Mouse (Mus musculus): ENCODE measurements around the gene Opa1. TPM values are rescaled to one million over a fixed set of nuclear protein-coding genes. Genes with fewer than 3 reads are reported as not detected.

The Opa1 gene
- polyA plus RNA-seq, 2 experiments, result 9.6 to 17.0 TPM

- no peak overlapping the region for H3K4me2 ChIP-seq (ENCODE audit: low read depth)
- H3K27ac ChIP-seq, result no peak overlapping the region
- H3K4me3 ChIP-seq (ENCODE audit: insufficient read depth in 1 of 2, low read depth in 2 of 2, low read length in 2 of 2), result no peak overlapping the region
- H3K4me1 ChIP-seq (replicated peaks; ENCODE audit: control insufficient read depth in 2 of 2, insufficient read depth in 2 of 2, low read length in 1 of 2), result no peaks in the 10 kb centered on the region
- H3K36me3 ChIP-seq (replicated peaks; ENCODE audit: control insufficient read depth, insufficient read depth, low read depth), result peaks cover 13% of the 10 kb centered on the region
- 77% methylated on average over 8 of the region's 8 CpGs for WGBS (ENCODE audit: insufficient replicate concordance)
- no peaks in the 10 kb centered on the region for H3K27me3 ChIP-seq (ENCODE audit: control insufficient read depth, insufficient read depth, low read length)
- DNase-seq (ENCODE audit: low read depth in 3 of 3, low spot score in 3 of 3), result no peak
- no peak overlapping the region for H3K9ac ChIP-seq (replicated peaks)
- no peak for TF ChIP-seq CTCF (IDR thresholded peaks at IDR 0.05; ENCODE audit: low read depth)
- no peak for TF ChIP-seq EP300 (IDR thresholded peaks at IDR 0.05; ENCODE audit: low read depth)
- ATAC-seq (ENCODE audit: insufficient read depth), result no peak
- no peaks in the 10 kb centered on the region for H3K9me3 ChIP-seq (ENCODE audit: control insufficient read depth, low read length)
These were observed 26.4 kb downstream of the Opa1 start for GRCm38 (mm10) chr16:29605546-29605945.

DNA sequence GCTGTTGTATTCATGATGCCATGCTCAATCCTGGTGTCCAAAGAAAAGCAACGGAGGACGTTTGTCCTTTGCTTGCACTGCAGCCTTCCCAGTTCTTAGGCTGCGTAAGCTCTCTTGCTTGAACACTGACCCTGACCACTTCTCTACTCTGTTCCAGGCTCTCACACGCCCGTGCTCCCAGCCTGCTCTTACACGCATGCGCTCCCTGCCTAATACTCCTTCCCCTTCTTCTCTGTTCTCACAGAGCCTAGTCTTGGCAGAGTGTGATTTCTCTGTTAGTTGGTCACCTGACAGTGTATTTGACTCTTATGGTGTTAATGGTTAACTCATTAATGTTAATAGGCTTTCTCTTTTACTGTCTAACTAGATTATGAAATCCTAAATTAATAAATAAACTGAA, 28.0 kb downstream of the Opa1 start:
- ATAC-seq (ENCODE audit: insufficient read depth) (no peak), DNase-seq (ENCODE audit: low read depth in 3 of 3, low spot score in 3 of 3) (no peak)
- Histone ChIP-seq H3K9ac (replicated peaks) (no peak overlapping the region), H3K9me3 (ENCODE audit: control insufficient read depth, low read length) (no peaks in the 10 kb centered on the region), H3K27ac (no peak overlapping the region), H3K4me2 (ENCODE audit: low read depth) (no peak overlapping the region), H3K4me3 (ENCODE audit: insufficient read depth in 1 of 2, low read depth in 2 of 2, low read length in 2 of 2) (no peak overlapping the region), H3K27me3 (ENCODE audit: control insufficient read depth, insufficient read depth, low read length) (no peaks in the 10 kb centered on the region), H3K36me3 (replicated peaks; ENCODE audit: control insufficient read depth, insufficient read depth, low read depth) (peaks cover 20% of the 10 kb centered on the region), H3K4me1 (replicated peaks; ENCODE audit: control insufficient read depth in 2 of 2, insufficient read depth in 2 of 2, low read length in 1 of 2) (no peaks in the 10 kb centered on the region)
- TF ChIP-seq CTCF (IDR thresholded peaks at IDR 0.05; ENCODE audit: low read depth), result no peak
- TF ChIP-seq EP300 (IDR thresholded peaks at IDR 0.05; ENCODE audit: low read depth), result no peak
- WGBS (ENCODE audit: insufficient replicate concordance), result 88% methylated on average over 7 of the region's 7 CpGs

GRCm38 (mm10) chr16:29614762-29615161, 35.6 kb downstream of the Opa1 start:
- TF ChIP-seq CTCF (IDR thresholded peaks at IDR 0.05; ENCODE audit: low read depth), result no peak
- TF ChIP-seq EP300 (IDR thresholded peaks at IDR 0.05; ENCODE audit: low read depth), result no peak
- Histone ChIP-seq H3K27me3 (ENCODE audit: control insufficient read depth, insufficient read depth, low read length) (no peaks in the 10 kb centered on the region), H3K4me1 (replicated peaks; ENCODE audit: control insufficient read depth in 2 of 2, insufficient read depth in 2 of 2, low read length in 1 of 2) (no peaks in the 10 kb centered on the region), H3K9me3 (ENCODE audit: control insufficient read depth, low read length) (no peaks in the 10 kb centered on the region), H3K4me3 (ENCODE audit: insufficient read depth in 1 of 2, low read depth in 2 of 2, low read length in 2 of 2) (no peak overlapping the region), H3K4me2 (ENCODE audit: low read depth) (no peak overlapping the region), H3K27ac (no peak overlapping the region), H3K36me3 (replicated peaks; ENCODE audit: control insufficient read depth, insufficient read depth, low read depth) (peaks cover 39% of the 10 kb centered on the region), H3K9ac (replicated peaks) (no peak overlapping the region)
- ATAC-seq (ENCODE audit: insufficient read depth), result no peak
- WGBS (ENCODE audit: insufficient replicate concordance), result 82% methylated on average over 9 of the region's 9 CpGs
- DNase-seq (ENCODE audit: low read depth in 3 of 3, low spot score in 3 of 3), result no peak

DNA sequence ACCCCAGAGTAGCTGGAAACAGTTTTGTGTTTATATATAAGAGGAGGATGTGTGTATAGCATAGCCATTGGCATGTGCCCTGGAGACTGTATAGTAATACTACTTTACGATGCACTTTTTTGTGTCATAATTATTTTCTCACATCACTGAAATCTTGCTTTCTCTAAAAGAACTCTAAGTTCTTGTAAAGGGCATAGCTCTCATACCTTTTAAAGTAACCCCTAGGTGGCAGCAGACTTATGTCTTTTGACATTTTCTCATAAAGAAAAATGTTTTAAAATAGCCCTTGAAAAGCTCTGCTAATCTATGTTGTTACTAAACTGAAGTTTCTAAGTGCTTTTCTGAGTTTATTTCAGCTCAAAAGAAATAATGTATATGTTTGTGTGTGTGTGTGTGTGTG, 49.9 kb downstream of the Opa1 start:
- TF ChIP-seq EP300 (IDR thresholded peaks at IDR 0.05; ENCODE audit: low read depth) (no peak), CTCF (IDR thresholded peaks at IDR 0.05; ENCODE audit: low read depth) (peak; percentile 9; the same call in 1 of the 2 replicates)
- no peak overlapping the region for H3K9ac ChIP-seq (replicated peaks)
- no peaks in the 10 kb centered on the region for H3K27me3 ChIP-seq (ENCODE audit: control insufficient read depth, insufficient read depth, low read length)
- H3K4me1 ChIP-seq (replicated peaks; ENCODE audit: control insufficient read depth in 2 of 2, insufficient read depth in 2 of 2, low read length in 1 of 2), result no peaks in the 10 kb centered on the region
- 80% methylated on average over 1 of the region's 1 CpGs for WGBS (ENCODE audit: insufficient replicate concordance)
- H3K36me3 ChIP-seq (replicated peaks; ENCODE audit: control insufficient read depth, insufficient read depth, low read depth), result peaks cover 18% of the 10 kb centered on the region
- H3K4me3 ChIP-seq (ENCODE audit: insufficient read depth in 1 of 2, low read depth in 2 of 2, low read length in 2 of 2), result no peak overlapping the region
- ATAC-seq (ENCODE audit: insufficient read depth), result no peak
- no peak overlapping the region for H3K4me2 ChIP-seq (ENCODE audit: low read depth)
- H3K27ac ChIP-seq, result no peak overlapping the region
- DNase-seq (ENCODE audit: low read depth in 3 of 3, low spot score in 3 of 3), result peak in 1 of 3 experiments; percentile 1
- H3K9me3 ChIP-seq (ENCODE audit: control insufficient read depth, low read length), result no peaks in the 10 kb centered on the region

DNA sequence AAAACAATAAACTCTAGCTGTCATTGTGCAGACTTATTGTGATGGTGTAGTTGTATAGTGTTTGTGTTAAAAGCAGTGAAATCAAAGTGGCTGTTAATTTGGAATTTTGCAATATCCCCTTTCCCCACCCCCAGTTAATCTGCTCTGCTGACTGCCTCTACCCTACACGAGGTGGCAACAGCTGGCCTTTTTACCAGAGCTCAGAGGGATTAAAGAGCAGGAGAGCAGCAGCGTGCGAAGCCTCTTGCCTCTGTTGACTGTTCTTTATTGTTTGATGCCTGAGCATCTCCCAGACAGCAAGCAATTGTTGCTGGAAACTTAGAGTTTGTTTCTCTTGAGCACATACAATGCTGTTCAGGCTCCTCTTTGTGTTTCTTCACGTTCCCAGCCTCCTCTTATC, 56.6 kb downstream of the Opa1 start:
- peaks cover 2% of the 10 kb centered on the region for H3K36me3 ChIP-seq (replicated peaks; ENCODE audit: control insufficient read depth, insufficient read depth, low read depth)
- ATAC-seq (ENCODE audit: insufficient read depth), result no peak
- no peak overlapping the region for H3K9ac ChIP-seq (replicated peaks)

More for the DNA sequence above, 56.6 kb downstream of the Opa1 start:
- no peaks in the 10 kb centered on the region for H3K27me3 ChIP-seq (ENCODE audit: control insufficient read depth, insufficient read depth, low read length)
- no peak overlapping the region for H3K4me2 ChIP-seq (ENCODE audit: low read depth)
- DNase-seq (ENCODE audit: low read depth in 3 of 3, low spot score in 3 of 3), result no peak
- no peaks in the 10 kb centered on the region for H3K4me1 ChIP-seq (replicated peaks; ENCODE audit: control insufficient read depth in 2 of 2, insufficient read depth in 2 of 2, low read length in 1 of 2)
- WGBS (ENCODE audit: insufficient replicate concordance), result 67% methylated on average over 4 of the region's 4 CpGs
- no peaks in the 10 kb centered on the region for H3K9me3 ChIP-seq (ENCODE audit: control insufficient read depth, low read length)
- TF ChIP-seq CTCF (IDR thresholded peaks at IDR 0.05; ENCODE audit: low read depth) (no peak), EP300 (IDR thresholded peaks at IDR 0.05; ENCODE audit: low read depth) (no peak)
- no peak overlapping the region for H3K27ac ChIP-seq
- H3K4me3 ChIP-seq (ENCODE audit: insufficient read depth in 1 of 2, low read depth in 2 of 2, low read length in 2 of 2), result no peak overlapping the region
